Mouse (Mus musculus) frontal cortex, postnatal 36 days (tissue): ENCODE measurements around the gene Msi2.

Experiments
- DNase-seq, 2 experiments: peaks; one replicate each; pipeline ENCODE4 v3.0.0; 2022; ENCODE audit warnings: low spot score in 2 of 2

The Msi2 gene

DNA sequence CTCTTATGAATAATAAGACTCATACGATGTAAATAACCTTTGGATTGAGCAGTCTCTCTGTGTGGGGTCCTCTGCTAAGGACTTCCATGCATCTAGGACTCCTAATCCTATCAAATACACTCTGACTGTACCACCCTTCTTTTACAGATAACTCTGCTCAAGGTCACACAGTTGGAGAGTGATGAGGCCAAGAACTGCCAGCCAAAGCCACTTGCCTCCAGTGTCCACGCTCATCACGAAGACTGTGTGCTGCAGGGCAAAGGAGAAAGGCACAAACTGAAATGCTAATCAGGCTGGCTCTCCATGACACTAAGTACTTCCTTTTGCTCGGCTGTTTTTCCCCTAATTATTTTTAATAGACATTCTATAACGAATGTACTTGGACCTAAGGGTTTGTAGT is 153.9 kb downstream of the Msi2 start:
- DNase-seq = no peak

DNA sequence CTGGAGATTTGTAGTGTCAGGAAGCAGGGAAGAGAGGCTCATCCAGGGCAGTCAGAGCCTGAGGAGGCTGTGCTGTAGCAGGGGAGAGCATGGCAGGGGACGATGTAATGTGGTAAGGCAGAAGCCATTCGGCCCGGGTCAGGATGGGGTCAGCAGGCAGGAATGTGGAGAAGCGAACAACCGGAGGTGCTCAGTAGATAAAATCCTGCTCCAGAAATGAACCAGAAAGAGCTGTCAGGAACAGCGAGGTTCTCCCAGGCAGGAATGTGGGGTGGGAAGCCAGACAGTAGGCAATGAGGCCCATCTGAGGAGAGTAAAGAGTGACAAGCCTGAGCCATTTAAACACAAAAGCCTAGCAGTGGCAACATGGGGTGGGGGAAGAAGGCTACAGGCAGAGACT is 157.1 kb downstream of the Msi2 start:
- DNase-seq = no peak

DNA sequence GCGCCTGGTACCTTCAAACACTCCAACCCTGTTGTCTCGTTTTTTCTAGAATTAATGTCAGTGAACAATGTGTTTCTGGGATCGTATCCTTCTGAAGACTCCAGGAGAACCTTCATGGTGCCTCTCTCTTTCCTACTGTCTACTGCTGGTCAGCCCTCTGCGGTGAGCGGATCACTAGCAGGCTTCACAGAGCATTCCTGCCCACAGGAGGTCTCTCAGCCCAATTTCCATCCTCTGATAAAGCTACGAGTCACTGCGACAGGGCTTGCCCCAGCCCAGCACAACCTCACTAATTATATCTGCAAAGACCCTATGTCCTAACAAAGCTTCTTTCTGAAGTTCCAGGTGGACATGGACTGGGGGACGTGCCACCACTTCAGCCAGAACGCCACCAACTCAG is 157.7 kb downstream of the Msi2 start:
- no peak for DNase-seq

DNA sequence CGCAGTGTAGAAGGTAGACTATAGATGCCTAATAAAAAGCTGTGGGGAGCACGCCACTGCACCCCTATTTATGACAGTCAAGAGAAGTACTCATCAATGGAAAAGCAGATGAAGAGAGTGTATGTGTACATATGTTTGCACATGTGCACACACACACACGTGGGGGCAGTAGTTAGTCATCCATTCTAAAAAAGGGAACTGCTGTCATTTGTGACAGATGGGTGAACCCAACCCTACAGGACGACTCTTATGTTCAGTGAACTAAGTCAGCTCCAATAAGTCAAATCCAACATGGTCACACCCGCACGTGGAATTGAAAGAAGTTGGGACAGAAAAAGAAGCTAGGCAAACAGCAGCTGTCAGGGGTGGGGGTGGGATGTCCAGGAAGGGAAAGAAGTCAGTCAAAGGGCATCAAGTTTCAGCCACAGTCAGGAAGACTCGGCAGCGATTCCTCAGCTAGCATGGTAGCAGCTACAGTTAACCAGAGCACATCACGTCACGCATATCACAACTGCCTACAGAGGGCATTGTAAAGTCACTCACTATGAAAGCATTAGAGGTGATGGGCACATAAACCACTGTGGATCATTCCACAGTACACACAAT is 158.8 kb downstream of the Msi2 start:
- no peak for DNase-seq

DNA sequence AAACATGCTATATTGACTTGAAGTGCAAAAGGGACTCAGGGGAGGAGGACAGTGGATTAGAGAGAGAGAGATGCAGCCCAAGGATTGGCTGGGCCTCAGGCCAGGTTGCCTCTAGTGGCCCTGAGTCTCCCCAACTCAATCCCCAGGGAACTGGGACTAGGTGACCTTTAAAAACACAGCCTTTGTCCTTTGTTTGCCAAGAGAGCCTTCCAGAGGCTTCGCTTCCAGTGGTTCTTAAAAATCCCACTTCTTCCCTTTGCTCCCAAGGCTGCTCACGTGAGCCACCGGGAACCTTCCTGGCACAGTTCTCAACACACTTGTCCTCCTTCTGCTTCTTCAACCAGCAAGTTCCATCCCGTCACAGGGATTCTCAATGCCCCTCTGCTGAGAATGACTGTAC is 159.6 kb downstream of the Msi2 start:
- DNase-seq = no peak

DNA sequence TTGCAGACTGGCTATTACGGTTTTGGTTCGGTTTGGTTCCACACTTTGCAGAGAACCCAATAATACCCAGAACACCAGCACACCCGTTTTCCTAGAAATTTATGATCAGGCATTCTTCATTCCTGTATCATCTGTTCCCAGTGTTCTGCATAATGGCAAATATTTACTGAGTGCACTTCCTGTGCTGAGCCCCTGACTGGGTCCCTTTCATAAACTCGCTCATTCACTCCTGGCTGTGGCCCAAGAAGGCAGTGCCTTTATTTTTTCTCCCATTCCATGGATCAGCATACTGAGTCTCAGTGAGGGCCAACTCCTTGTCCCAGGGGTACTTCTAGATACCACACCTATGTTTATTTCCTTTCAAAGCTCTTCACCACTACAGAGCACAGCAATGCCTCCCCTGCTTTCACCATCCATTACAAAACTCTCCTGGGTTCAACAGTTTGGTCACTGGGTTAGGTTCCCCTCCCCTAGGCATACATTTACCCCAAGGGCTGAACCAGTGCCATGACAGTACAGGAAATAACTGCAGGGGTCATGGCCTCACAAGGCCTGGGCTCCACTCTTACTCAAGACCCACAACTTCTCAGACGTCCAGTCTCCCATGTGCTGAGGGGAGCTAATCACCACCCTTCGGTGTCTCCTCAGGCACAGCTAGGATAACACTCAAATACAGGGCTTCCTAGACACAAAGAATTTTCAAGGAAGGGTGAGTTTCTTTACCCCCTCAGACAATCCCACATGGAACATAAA is 160.3 kb downstream of the Msi2 start:
- no peak for DNase-seq

DNA sequence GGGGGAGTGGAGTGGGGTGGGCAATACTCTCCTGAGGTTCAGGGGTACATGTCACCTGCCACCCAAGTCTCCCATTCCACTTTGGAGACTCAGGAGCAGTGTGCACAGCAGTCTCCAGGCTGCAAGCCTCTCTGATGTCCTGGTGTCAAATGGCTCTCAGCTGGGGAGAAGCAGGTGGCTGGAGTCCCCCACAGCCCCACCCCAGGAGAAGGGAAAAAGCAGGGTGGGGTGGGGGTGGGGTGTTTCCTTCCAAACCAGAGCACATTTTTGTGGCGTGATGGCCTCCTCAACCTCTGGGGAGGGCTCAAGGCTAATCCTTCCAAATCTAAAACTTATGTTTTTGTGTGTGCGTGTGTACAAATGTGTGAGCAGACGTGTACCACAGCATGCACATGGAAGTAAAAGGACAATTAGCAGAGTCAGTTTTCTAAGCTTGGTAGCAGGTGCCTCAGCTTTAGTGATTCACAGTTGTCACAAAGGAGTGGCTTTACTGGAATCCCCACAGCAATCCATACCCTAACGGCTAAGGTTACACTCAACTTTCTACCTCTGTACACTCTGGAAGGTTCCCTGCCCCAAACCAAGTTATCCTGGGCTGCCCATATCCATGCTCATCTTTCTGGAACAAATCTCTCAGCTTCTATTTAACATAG is 161.1 kb downstream of the Msi2 start:
- DNase-seq = no peak

DNA sequence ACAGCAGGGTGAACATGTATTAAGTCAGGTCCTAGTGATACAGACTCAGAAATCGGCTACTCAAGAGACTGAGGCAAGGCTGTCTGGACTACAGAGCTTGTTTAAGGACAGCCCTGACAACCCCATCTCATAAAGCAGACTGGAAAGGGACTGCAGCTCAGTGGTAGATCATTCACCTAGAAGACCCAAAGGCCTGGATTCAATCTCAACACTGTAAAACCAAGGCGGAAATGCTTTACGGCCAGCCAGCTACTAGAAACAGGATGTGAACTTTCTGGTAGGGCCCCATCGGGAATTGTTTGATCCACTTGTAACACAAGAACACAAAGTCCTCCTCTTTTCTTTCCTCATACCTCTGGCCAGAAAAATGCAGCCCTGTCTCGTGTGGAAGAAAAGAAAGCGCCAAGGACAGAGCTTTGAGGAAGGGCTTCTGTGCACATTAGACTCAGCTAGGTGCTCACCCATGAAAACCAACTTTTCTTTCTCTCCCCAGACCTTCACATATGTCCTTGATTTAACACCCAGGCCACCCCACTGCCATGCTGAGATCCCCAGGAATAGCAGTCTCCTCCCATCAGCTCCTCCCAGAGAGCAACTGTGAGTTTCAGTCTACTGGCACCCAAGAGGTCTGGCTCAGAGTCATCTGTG is 162.3 kb downstream of the Msi2 start:
- DNase-seq = no peak

DNA sequence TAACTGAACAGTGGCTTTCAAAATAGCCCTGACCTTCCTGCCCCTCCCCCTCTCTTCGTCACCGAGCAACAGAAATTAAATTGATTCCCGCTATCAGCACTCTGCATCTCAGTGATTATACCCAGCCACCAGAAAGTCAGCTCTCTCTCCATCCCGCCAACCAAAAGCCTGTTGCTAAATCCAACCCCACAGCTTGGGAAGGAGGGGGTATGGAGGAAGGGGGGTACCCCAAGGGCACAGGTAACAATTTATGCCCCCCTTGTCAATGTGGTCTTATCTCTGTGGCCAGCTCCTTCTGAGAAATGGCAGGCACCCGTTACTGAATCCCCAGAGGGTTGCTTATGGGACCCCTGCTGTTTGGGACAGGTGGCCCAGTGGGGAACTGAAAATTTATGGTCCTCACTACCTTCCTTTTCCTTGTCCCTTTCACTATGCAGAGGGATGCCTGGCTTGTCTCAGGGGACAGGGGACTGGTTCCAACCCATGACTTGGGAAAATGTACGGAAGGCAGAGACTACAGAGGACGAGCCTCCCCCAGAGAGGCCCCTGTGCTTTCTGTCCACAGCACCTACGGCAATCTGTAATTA is 163.0 kb downstream of the Msi2 start:
- no peak for DNase-seq

DNA sequence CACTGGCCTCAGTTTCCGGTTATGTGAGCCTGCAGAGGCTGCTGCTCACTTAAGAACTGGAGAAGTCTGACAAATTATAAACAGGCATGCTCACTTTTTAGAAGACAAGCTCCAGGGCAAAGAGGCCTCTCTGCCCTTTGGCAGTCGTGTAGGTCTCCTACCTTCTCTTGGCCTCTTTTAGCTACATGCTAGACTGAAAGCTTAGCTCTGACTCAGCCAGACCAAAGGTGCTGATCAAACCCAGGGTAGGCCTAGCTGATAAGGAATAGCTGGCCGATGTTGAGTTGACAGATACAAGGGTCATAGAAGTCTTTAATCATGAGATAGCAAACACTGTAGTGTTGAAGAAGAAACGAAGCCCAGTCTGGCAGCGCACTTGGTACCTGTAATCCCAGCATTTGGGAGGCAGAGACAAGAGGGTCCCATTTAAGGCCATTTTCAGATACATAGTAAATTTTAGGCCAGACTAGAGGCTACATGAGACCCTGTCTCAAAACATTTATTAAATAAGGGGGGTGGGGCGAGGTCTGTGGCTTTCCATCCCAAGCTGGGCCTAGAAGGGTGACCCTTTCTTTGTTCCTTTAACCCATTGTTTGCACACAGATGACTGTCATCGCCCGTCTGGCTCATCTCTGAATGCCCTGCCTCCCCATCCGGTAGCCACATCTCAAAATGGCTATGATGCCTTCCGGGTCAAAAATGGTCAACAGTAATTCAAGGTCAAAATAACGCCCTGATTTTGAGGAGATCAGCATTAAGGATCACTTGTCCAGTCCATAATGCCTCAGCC is 164.6 kb downstream of the Msi2 start:
- DNase-seq = no peak

DNA sequence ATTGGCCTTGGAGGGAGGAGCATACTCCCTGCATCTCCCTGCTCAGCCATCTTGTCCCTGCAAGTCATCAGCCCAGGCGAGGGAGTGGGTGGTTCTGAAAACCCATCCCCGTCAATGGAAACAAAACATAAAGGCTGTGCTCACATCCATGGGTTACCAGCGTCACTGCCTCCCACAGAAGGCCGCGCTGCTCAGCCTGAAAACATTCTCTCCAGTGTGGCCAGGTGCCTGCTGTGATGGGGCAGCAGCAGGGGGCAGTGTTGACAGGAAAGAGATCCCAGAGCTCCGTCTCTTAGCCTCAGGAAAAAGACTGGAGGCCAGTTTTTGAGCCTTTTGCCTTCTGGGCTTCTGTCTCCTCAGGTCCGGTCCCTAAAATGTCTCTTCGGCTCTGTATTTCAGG is 165.3 kb downstream of the Msi2 start:
- DNase-seq = peak; percentile 68

DNA sequence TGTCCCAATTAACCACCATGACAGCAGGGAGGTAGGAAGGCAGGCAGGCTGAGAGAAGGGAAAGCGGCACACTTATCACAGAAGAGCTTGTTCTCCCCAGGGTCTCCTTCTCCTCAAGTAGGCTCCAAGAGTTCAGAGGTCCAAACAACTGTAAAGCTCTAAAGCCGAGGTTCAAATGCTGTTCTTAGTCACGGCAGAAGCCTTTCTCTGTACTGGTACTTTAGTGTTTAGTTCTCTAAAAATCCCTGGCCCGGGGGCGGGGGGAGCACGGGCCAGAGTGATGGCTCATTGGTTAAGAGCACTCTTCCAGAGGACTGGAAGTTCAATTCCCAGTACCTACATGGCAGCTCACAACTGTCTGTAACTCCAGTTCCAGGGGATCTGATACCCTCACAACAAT is 165.9 kb downstream of the Msi2 start:
- no peak for DNase-seq

DNA sequence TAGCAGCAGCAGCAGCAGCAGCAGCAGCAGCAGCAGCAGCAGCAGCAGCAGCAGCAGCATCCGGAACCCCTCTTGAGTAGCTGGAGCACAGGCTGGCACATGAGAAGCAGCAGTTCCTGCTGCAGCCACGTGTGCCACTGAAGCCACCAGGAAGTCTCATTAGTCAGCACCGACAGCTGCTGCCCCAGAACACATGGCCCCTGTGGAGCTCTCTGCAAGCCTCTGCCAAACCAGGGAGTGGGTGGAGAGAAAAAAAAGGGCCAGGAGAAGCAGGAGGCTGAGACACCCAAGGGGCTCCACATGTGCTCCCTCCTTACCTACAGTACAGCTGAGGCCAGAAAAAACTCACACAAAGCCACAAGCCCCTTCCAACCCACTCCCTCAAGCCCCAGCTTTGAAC is 167.3 kb downstream of the Msi2 start:
- peak; percentile 45 to 51 for DNase-seq

DNA sequence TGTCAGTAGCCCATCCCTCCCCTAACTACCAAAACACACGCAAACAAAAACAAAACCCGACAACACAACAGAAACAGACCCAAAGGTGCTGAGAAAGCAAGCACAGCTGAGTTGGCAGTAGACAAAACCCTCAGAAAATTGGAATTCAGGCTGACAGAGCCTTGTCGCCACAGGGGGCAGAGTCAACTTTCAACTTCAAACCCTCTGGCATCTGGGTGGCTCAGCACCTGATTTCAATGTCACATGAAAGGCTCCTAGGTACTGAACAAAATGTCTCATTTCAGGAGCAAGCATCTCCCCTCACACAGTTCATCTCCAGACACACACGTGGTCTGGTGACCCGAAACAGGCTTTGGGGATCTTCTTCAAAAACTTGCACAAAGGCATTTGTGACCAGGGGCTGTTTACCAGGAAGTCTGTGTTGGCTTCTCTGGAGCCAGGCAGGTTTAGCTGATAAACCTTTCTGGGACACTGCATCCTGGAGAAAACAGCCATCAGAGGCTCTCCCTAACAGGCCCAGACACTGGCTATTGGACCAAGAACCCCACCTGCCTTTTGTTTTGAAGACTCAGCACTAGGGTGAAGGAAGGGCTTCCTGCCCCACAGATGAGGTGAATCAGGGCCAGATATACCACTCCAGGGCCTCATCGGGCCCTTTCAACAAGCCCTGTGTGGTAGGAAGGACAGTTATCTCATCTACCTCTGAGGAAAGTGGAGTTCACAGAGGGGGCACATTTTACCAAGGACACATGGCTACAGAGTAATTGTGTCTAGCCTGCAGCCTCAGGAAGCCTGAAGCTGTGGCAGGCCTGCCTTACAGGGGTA is 168.0 kb downstream of the Msi2 start:
- no peak for DNase-seq

DNA sequence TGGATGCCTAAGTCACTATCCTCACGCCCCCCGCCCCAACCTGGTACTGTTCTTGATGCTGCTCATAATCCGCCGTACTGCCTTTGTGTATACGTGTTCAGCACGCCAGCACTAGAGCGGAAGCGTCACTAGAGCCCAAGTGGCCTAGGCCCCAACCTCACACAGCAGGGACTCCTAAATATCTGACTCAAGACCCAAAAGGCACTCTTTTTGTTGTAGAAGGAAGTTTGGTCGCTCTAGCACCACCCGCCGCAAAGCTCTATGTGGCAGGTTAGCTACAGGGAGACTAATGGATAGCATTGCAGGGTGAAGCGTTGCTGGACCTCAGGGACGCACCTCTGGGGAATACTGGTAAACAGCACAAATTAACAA is 168.8 kb downstream of the Msi2 start:
- DNase-seq = no peak

DNA sequence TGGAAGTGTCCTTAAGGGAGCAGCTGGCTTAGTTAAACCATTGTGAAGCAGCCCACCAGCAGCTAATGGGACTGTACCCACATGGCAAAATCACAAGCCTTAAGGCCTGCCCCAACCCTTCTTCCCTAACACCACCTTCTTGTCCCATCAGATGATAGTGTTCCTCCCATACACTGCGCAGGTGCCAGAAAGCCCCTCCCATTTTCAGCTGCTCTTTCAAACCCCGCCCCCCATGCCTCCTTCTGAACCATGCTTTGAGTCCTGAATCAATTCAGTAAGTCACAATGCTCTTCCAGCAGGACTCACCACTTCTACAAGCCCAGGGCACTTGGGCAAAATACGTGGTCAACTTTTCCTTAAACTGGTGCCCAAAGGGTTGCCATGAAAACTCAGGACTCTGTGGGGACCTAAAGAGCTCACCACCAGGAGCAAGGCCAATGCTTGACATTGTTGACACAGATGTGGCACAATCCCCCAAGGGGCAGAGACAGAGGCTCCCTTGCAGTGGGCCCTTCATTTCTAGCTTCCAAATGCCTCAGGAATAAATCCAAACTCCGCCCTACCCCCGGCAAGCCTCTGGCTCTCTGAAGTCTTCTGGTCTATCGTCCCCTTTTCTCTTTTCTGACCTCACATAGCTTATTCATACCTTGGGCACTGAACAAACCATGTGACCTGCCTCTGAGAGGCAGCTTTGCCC is 169.3 kb downstream of the Msi2 start:
- no peak for DNase-seq

DNA sequence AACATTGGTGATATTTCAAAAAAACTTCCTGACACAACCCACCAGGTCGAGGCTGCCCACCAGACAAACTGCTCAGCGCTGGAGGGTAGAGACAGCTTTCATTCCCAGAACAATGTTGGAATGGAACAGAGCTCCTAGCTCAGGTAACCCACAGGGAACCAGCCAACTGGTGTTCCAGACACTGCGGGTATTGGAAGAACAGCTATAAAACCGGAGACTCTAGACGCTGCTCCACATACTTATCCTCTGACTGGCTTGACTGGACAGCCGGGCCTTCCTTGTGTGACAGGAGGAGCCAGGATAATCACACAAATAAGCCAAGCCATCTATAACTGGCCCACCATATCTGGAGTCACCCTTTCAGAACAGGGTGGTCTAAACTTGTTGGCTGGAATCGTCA is 169.9 kb downstream of the Msi2 start:
- no peak for DNase-seq

DNA sequence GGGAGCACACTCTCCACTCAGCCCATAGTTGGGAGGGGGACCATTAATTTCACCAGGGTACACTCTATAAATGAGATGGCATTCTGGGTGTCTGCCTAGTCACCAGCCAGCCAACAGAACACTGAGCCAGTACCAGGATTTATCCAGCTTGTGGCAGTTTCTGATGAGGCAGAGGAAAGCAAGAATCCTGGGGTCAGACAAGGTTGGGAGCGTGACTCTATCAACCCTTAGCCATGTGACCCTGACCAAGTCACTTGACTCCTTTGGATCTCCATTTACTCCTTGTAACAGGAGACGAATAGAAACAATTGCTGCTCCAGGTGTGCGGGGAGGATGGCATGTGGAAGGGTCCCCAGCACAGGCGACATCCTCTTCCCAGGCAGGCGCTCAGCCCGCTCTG is 174.5 kb downstream of the Msi2 start:
- DNase-seq = no peak

DNA sequence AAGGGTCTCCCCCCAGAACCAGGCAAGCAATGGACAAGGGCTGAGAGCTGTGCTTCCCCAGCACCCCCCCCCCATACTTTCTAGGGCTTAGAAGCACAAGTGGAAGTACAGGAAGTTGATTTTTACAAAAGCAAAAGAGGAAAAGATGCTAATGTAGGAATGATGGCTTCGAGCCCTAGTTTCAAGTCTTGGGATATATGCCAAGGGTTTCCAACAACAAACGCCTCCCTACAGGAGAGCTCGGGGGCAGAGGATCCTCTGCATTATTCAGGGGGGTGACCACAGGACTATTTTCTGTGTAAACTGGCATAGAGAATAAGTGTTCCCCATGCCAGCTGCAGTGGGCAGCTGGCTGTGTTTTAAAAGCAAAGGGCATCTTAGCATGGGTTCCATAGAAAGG is 175.5 kb downstream of the Msi2 start:
- no peak for DNase-seq
